Mouse (Mus musculus) CH12.LX (cell line): Measurements from ENCODE around the gene Mpzl1.

Experiments used
- CHD1 ChIP-seq: IDR thresholded peaks from 2 replicates; pipeline ENCODE4 v1.6.1; 2012; ENCODE audit warnings: low read depth, low read length, improper control_type of control experiment, inconsistent platforms
- CTCF ChIP-seq, 2 experiments: IDR thresholded peaks in 1 of 2; conservative IDR thresholded peaks in 1 of 2; 2 replicates each; pipeline ENCODE4 v1.5.1; 2011 to 2012; ENCODE audit warnings: low read depth in 2 of 2, low read length in 2 of 2, improper control_type of control experiment in 1 of 2, inconsistent platforms in 1 of 2, mild to moderate bottlenecking in 1 of 2, moderate library complexity in 1 of 2
- ELF1 ChIP-seq: IDR thresholded peaks from 2 replicates; pipeline ENCODE4 v1.6.1; 2014; ENCODE audit warnings: low read depth, mild to moderate bottlenecking, inconsistent platforms, low read length, improper control_type of control experiment
- EP300 ChIP-seq: IDR thresholded peaks from 2 replicates; pipeline ENCODE4 v1.6.1; 2011; ENCODE audit warnings: low read length, improper control_type of control experiment
- JUN ChIP-seq: IDR thresholded peaks from 2 replicates; pipeline ENCODE4 v1.6.1; 2011; ENCODE audit warnings: low read depth, mild to moderate bottlenecking, low read length, improper control_type of control experiment, moderate library complexity; ENCODE audit not compliant: insufficient read depth
- MAX ChIP-seq: IDR thresholded peaks from 2 replicates; pipeline ENCODE4 v1.6.1; 2011; ENCODE audit warnings: low read length, improper control_type of control experiment
- POLR2A ChIP-seq: IDR thresholded peaks from 2 replicates; pipeline ENCODE4 v1.6.1; 2011; ENCODE audit warnings: low read depth, mild to moderate bottlenecking, improper control_type of control experiment, low read length
- RAD21 ChIP-seq: IDR thresholded peaks from 2 replicates; pipeline ENCODE4 v1.6.1; 2011; ENCODE audit warnings: low read depth, mild to moderate bottlenecking, low read length, improper control_type of control experiment, moderate library complexity
- RCOR1 ChIP-seq: conservative IDR thresholded peaks from 2 replicates; pipeline ENCODE4 v1.6.1; 2012; ENCODE audit warnings: low read depth, mild to moderate bottlenecking, inconsistent platforms, low read length, improper control_type of control experiment

DNA sequence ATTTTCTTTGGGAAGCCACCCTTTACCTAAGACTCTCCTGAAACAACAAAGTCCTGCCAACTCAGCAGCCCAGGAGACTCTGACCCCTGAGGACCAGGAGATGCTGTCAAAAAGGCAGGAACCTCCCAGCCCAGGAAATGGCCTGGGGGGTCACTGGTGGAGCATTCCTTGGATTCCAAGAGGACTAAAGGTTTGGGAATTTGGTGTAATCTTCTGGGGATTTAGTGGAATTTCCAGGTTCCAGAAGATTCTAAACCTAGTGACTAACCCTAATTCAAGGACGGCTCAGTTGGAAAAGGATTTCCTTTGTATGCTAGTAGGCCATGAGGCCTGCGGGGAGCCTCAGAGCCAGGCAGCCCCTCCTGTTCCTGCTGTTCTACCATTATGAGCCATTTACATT is 18.2 kb upstream of the Mpzl1 start:
- TF ChIP-seq RAD21 (no peak), POLR2A (no peak), RCOR1 (no peak), ELF1 (no peak), CTCF (conservative IDR thresholded peaks at IDR 0.05 in 1 of 2, IDR thresholded peaks at IDR 0.05 in 1 of 2; ENCODE audit: low read depth in 2 of 2, low read length in 2 of 2) (no peak), MAX (no peak), JUN (no peak), CHD1 (no peak), EP300 (no peak)
